Mouse (Mus musculus) kidney, adult 8-10 months (tissue): ENCODE results near the gene Magi2.
"Not testable (repeated sequence)": the region's sequence is repeated elsewhere in the genome, so short reads cannot be mapped to it uniquely, and the experiment has no call there.

Source experiments
- DNase-seq, 2 experiments: peaks; one replicate each; pipeline ENCODE4 v3.0.0; 2022

Magi2 gene

DNA sequence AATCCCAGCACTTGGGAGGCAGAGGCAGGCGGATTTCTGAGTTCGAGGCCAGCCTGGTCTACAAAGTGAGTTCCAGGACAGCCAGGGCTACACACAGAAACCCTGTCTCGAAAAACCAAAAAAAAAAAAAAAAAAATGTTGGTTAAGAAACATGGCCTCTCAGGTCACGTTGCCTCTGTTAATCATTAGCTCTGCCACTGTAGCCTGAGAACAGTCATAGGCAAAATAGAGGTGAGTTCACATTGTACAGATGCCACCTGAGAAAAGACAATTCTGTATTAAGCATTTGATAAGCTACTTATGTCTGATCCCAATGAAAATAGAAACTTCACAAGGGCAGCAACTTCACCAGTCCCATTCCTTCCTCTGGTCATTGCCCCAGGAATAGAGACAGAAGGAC, 1496.4 kb downstream of the Magi2 start:
- not testable (repeated sequence) for DNase-seq

DNA sequence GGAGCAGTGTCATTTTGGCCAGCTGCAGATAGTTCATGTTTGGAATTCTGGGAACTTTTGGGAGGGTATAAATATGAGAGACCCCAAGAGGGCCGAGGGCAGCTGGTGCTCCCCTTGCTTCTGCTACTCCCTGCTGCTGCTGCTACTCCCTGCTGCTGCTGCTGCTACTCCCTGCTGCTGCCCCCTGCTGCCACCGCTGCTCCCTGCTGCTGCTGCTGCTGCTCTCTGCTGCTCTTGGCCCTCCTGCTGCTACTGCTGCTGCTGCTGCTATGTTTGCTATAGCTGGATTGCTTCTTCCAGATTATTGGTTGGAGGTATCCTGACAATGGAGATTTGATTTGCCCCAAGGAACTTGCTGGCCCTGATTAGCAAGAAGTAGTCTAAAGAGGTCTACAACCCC, 1512.0 kb downstream of the Magi2 start:
- no peak for DNase-seq

DNA sequence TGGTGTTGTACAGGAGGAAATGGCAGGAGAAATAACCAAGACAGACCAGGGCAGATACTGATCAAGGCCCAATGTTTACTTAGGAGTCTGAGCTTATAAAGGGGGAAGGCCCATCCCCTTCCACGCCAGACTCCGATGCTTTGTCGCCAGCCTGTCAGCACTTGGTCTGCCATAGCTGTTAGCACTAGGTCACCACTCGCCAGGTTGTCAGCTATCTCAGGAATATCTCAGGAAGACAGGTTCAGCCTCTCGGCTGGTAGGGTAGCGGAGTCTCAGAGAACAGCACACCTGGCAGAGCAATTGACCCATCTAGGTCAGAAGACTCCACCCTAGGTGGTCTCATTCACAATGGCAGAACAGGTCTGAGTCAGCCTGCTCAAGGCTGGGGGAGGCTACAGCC, 1514.4 kb downstream of the Magi2 start:
- no peak for DNase-seq

DNA sequence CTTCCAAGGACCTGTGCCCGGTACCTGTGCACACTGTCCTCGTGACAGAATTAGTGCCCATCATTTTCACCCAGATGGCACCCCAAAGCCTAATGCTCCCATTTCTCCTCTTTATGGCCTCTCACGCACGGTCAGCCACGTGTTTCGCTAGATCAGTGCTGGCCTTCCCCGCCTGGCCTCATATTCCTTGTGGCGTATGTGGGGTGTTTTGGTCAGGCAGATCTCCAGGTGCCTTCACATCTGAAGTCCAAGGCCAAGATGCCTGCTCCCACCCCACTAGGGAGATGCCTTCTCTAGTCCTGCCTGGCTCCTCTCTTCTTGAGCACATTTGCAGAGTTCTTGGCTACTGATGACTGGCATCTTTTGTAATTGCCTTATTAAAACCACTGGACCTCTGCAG, 1515.1 kb downstream of the Magi2 start:
- DNase-seq = no peak

DNA sequence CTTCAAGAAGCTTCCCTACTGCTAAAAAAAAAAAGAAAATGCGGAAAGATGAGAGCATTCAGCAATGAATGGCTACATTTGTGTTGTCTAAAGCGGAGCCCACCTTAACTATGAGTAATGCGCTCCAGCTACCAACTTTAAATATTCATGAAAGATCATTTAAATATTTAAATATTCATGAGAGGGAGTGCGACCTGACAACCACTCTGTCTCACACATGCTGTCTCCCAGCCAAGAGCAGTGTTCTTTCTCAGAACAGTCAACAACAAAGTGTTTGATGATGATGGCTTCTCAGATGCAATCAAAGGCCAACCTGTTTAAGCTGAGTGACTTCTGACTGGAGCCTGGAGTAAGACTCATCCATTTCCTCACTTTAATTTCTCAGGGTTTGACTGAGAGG, 1521.3 kb downstream of the Magi2 start:
- no peak for DNase-seq

DNA sequence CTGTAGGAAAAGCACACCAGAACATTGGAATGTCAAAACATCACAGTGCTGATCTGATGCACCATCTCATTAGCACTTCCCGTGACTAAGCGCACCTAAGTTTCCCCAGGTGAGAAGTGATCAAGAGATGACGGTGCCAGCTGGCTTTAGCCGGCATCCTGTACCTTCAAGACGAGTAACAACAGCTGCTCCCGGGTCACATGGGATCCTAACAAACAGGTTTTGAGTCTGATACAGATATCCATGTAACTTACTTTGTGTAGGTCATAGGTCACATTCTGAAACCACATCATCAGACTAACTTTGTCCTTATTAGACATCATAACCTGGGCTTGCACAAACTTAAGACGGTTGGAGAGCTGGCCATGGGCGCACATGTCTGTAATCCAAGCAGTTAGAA, 1522.0 kb downstream of the Magi2 start:
- no peak for DNase-seq

DNA sequence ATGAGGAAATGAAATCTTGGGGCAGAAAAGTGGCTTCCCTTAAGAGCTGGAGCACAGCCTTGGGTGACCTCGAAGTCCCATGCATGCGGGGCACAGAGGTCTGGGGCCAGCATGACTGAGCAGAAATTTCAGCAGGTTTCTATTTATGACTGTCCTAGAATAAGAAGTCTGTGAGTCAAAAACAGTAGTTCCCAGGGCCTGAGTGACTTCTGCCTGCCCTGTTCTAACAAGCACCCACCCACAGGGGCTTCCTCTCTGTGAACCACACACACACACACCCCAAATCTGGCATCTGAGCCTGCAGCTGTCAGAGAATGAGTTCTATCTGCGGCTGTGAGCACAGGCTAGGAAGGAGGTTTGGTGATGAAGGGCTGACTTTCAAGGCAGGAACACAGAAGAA, 1522.7 kb downstream of the Magi2 start:
- DNase-seq = no peak

DNA sequence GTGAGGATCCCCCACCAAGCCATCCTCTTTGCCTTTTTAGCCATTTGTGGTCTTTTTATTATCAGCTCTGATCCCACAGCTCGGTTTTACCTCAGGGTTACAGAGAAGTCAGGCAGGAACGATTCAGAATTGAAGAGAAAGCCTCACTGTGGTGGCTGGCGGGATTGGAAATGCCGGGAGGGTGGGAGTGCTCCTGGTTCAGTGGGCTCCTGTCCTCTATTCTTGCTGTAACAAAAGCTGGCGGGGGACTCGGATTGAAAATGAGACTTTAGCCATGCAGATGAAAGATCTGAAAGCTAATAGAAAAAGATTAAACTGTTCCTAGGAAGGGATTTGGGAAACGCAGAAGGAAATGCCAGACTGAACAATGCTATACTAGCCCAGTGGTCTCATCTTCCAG, 1524.2 kb downstream of the Magi2 start:
- DNase-seq = no peak

DNA sequence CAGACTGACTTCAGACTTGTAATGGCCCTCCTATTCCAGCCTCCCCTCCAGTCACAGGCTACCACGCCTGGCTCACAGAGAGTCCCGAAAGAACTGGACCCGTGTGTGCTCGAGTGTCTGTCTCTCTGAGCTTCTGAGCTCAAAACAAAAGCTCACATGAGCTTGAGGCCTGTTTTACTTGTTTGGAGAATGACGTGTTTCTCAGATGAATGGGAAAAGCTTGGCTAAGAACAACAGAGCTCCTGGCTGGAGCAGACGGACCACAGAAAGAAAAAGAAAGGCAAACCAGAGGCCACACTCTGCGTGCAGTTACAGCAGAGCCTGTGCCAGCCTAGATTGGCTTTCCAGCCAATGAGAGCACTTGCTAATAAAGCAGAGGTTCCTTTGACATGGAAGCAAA, 1524.9 kb downstream of the Magi2 start:
- DNase-seq = no peak

DNA sequence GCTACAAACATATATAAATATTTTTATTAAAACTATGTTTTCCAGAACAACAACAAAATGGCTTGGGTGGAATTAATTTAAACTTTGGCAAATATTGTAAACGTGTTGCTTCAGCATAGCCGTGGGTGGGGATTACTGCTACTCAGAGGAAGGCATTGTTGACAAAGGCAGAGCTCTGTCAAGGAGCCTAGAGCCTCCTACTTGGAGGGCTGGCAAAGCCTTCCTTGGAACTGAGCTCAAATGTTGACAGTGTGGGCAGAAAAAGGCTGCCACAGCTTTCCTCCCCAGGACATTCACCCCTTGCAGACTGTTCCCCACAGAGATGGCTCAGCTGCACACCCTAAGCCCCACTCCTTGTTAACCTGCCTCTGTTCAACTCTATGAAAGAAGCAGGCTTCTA, 1526.3 kb downstream of the Magi2 start:
- no peak for DNase-seq

DNA sequence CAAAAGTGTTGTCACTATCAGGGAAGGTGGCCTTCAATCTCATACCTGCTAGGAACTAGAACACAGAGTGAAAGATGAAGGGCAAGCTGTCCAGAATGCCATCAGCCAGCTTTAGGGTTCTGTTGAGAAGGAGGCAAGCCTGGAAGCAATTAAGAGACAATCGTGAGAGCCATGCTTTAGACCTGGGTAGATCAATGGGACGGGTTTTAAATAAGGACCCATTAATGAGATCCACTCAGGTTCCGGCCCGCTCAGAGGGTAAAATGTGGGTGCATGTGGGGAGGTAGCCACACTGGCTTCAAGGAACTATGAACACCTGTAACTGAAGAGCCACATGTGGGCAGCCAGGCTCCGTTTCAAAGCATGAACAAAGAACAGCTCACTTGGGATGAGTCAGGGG, 1527.1 kb downstream of the Magi2 start:
- DNase-seq = no peak
